Mouse (Mus musculus) gastrocnemius, postnatal 4 days (tissue): Measurements from ENCODE around the gene Tmem200b. TPM values are rescaled to one million over a fixed set of nuclear protein-coding genes. Genes with fewer than 3 reads are reported as not detected.

Source experiments
- DNase-seq, 2 experiments: peaks; one replicate each; pipeline ENCODE4 v3.0.0; 2021 to 2022; ENCODE audit warnings: low spot score in 2 of 2, mixed read lengths in 2 of 2
- total RNA-seq, 2 experiments: library from RNA; stranded (reverse); gene quantifications; 2 replicates each; pipeline ENCODE4 v1.2.3; 2021

Tmem200b gene
- total RNA-seq, 2 experiments from 2014 or later, result 9.9 to 10.4 TPM

- no peak for DNase-seq
Measured at GRCm38 (mm10) chr4:131907912-131908311, 13.7 kb upstream of the Tmem200b start.

GRCm38 (mm10) chr4:131910237-131910994 is 11.2 kb upstream of the Tmem200b start:
- DNase-seq, result no peak

- DNase-seq, result no peak
Measured at GRCm38 (mm10) chr4:131911521-131911920, 10.1 kb upstream of the Tmem200b start.

GRCm38 (mm10) chr4:131913526-131913925 is 8.0 kb upstream of the Tmem200b start:
- no peak for DNase-seq

GRCm38 (mm10) chr4:131914046-131914643 is 7.4 kb upstream of the Tmem200b start:
- DNase-seq, result no peak

GRCm38 (mm10) chr4:131914891-131915469 is 6.6 kb upstream of the Tmem200b start:
- DNase-seq, result no peak

GRCm38 (mm10) chr4:131915821-131916328 is 5.7 kb upstream of the Tmem200b start:
- no peak for DNase-seq

GRCm38 (mm10) chr4:131916425-131916824 is 5.1 kb upstream of the Tmem200b start:
- DNase-seq, result peak; percentile 64 to 74

GRCm38 (mm10) chr4:131917010-131917555 is 4.5 kb upstream of the Tmem200b start:
- DNase-seq, result no peak

- DNase-seq, result no peak
Measured at GRCm38 (mm10) chr4:131918026-131918533, 3.5 kb upstream of the Tmem200b start.

GRCm38 (mm10) chr4:131918711-131919500 is 2.7 kb upstream of the Tmem200b start:
- DNase-seq, result no peak

GRCm38 (mm10) chr4:131919506-131920140 is 1.9 kb upstream of the Tmem200b start:
- DNase-seq, result no peak

- DNase-seq, result peak in 1 of 2 experiments; percentile 64
Measured at GRCm38 (mm10) chr4:131920141-131920594, 1.4 kb upstream of the Tmem200b start.

- DNase-seq, result peak; percentile 62 to 78
Measured at GRCm38 (mm10) chr4:131920595-131921351, 798 bp upstream of the Tmem200b start.

GRCm38 (mm10) chr4:131922404-131922803 is 833 bp downstream of the Tmem200b start:
- no peak for DNase-seq

- DNase-seq, result no peak
Measured at GRCm38 (mm10) chr4:131924096-131924810, 2.7 kb downstream of the Tmem200b start.

- no peak for DNase-seq
Measured at GRCm38 (mm10) chr4:131929146-131929545, 7.6 kb downstream of the Tmem200b start.

- no peak for DNase-seq
Measured at GRCm38 (mm10) chr4:131939459-131939858, 17.9 kb downstream of the Tmem200b start.

GRCm38 (mm10) chr4:131940846-131941245 is 19.3 kb downstream of the Tmem200b start:
- no peak for DNase-seq
